Mouse (Mus musculus) lung, postnatal 0 days (tissue): ENCODE data around the gene Tapbp.

Source experiments
- CTCF ChIP-seq: IDR thresholded peaks from 2 replicates; pipeline ENCODE4 v1.5.1; 2016; ENCODE audit warnings: antibody characterized with exemption, mild to moderate bottlenecking
- EP300 ChIP-seq: IDR thresholded peaks from 2 replicates; pipeline ENCODE4 v1.6.1; 2016; ENCODE audit warnings: antibody characterized with exemption, mild to moderate bottlenecking, control low read depth

DNA sequence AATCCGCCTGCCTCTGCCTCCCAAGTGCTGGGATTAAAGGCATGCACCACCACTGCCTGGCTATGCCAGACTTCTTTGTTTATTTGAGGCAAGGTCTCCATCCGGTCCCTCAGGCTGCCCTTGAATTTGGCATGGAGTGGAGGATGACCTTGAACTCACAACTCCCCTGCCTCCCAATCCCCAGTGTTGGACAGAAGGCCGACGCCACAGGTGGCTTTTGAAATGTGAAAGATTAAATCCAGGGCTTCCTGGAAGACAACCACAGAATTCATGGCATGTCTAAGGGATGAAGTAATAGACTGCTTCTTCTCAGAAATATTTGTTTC lies 14.7 kb upstream of the Tapbp start:
- TF ChIP-seq EP300 (no peak), CTCF (no peak)
